10 mouse cellular contexts compared by ENCODE assay signal in the genomic region with DNA sequence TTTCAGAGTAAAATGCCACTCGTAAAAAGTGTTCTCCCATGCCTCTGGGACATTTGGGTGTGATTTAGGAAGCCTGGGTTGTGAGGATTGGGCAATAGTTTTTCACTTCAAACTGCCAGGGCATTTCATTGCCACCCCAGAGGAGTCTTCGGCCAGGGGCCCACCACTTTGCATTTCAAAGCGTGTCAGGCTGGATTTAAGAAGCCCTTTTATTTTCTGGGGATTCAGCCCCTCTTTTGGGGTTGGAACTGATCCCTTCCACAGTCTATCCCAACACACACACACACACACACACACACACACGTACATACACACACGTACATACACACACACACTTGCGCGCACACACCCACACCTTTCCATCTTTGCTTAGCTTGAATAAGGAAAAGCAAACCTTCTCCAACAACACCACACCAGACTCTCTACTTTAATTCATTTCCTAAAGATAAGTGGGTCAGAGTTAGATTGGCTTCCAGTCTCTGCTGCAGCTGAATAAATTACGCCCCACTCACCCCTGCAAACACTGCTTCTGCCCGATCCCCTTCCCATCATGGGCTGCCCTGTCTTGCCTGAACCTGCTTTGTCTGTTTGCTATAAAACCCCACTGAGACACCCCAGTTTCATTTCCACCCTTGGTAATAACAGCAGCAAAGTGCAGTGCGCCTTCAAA.
DNase-seq lines count a peak whose midpoint lies in the region; ATAC-seq and TF ChIP-seq lines count a peak whose summit lies in the region.
"Had no signal": no experiment of that assay in that cellular context is flagged by ENCODE, and none has a peak within 500 bp of the region (broad histone marks: within the 10 kb centered on the region; RNA-seq: fewer than 3 reads in every experiment).

No protein-coding gene starts in this region.

- intact Hi-C loops in gastrocnemius, adult 2 months (cut with DNase I), result no loop called here

- DNase-seq in gastrocnemius, adult 2 months, result no peak
- DNase-seq in gastrocnemius, adult 8-10 months (ENCODE audit: low spot score in 2 of 2), result no peak
- peak; percentile 22 for DNase-seq in retina, postnatal 1 day
- DNase-seq in retina, embryonic 14.5 days (ENCODE audit: low spot score), result no peak
- peak; percentile 47 for DNase-seq in midbrain, embryonic 10.5 days (ENCODE audit: low spot score)
- DNase-seq in stomach, postnatal 0 days (ENCODE audit: low spot score), result no peak
- DNase-seq in lung, postnatal 36 days, result no peak
- DNase-seq: adrenal gland, postnatal 25 days had no signal

- H3K4me1 ChIP-seq in midbrain, embryonic 10.5 days, result peaks cover 47% of the 10 kb centered on the region
- no peaks in the 10 kb centered on the region for H3K4me1 ChIP-seq in stomach, postnatal 0 days (replicated peaks; ENCODE audit: control insufficient read depth, insufficient read depth)
- H3K4me1 ChIP-seq: liver, embryonic 15.5 days had no signal

- H3K4me2 ChIP-seq in stomach, postnatal 0 days (replicated peaks; ENCODE audit: low read depth), result peak overlapping the region; percentile 6
- H3K4me2 ChIP-seq: liver, embryonic 15.5 days had no signal

- no peaks in the 10 kb centered on the region for H3K27me3 ChIP-seq in midbrain, embryonic 10.5 days (ENCODE audit: low read depth, poor library complexity, severe bottlenecking)
- no peaks in the 10 kb centered on the region for H3K27me3 ChIP-seq in stomach, postnatal 0 days (ENCODE audit: control insufficient read depth, insufficient read depth, low read length)
- H3K27me3 ChIP-seq: liver, embryonic 15.5 days had no signal

- H3K27ac ChIP-seq in gastrocnemius, adult 2 months, result peak overlapping the region; percentile 44; the same call in 1 of the 2 replicates
- peak overlapping the region; percentile 86 for H3K27ac ChIP-seq in midbrain, embryonic 10.5 days (replicated peaks)
- H3K27ac ChIP-seq in stomach, postnatal 0 days (replicated peaks), result no peak overlapping the region
- H3K27ac ChIP-seq: liver, embryonic 15.5 days had no signal

- 61% methylated on average over 10 of the region's 10 CpGs for WGBS in midbrain, embryonic 10.5 days
- WGBS in stomach, postnatal 0 days, result 83% methylated on average over 10 of the region's 10 CpGs

- H3K9ac ChIP-seq in stomach, postnatal 0 days (ENCODE audit: low read length), result no peak overlapping the region
- H3K9ac ChIP-seq: liver, embryonic 15.5 days had no signal

- H3K9me3 ChIP-seq in midbrain, embryonic 10.5 days (replicated peaks), result no peaks in the 10 kb centered on the region
- no peaks in the 10 kb centered on the region for H3K9me3 ChIP-seq in stomach, postnatal 0 days (ENCODE audit: control insufficient read depth, low read length)
- H3K9me3 ChIP-seq: liver, embryonic 15.5 days had no signal

- TF ChIP-seq CTCF in gastrocnemius, adult 2 months (IDR thresholded peaks at IDR 0.05), result no peak
- no peak for TF ChIP-seq CTCF in stomach, postnatal 0 days (IDR thresholded peaks at IDR 0.05; ENCODE audit: low read depth)

- H3K36me3 ChIP-seq in midbrain, embryonic 10.5 days, result no peaks in the 10 kb centered on the region
- H3K36me3 ChIP-seq in stomach, postnatal 0 days (ENCODE audit: control insufficient read depth, insufficient read depth, low read length), result no peaks in the 10 kb centered on the region
- H3K36me3 ChIP-seq: liver, embryonic 15.5 days had no signal

- no peak for ATAC-seq in stomach, postnatal 0 days (ENCODE audit: low FRiP score, low TSS enrichment)
- no peak for ATAC-seq in megakaryocyte-erythroid progenitor cell, adult 5-6 weeks (replicated peaks; ENCODE audit: low FRiP score, low TSS enrichment, poor library complexity, severe bottlenecking)

- H3K4me3 ChIP-seq in gastrocnemius, adult 2 months, result peak overlapping the region; percentile 56
- H3K4me3 ChIP-seq in midbrain, embryonic 10.5 days, result peak overlapping the region; percentile 29; the same call in 1 of the 2 replicates
- H3K4me3 ChIP-seq in stomach, postnatal 0 days (ENCODE audit: low read depth, low read length), result no peak overlapping the region
- H3K4me3 ChIP-seq: liver, embryonic 15.5 days had no signal

- TF ChIP-seq EP300 in stomach, postnatal 0 days (optimal IDR thresholded peaks at IDR 0.05), result no peak

Comparison
In these comparisons a context has a peak if more than half of its experiments do, and no peak if none do; other contexts are left out.
1. DNase-seq: peak in retina, postnatal 1 day (single experiment) and midbrain, embryonic 10.5 days (single experiment); none in gastrocnemius, adult 2 months (single experiment), gastrocnemius, adult 8-10 months (0 of 2), retina, embryonic 14.5 days (single experiment), stomach, postnatal 0 days (single experiment) and lung, postnatal 36 days (single experiment).